Comparison of ENCODE assay signal across 8 mouse cellular contexts in genomic region chr16:37676024-37676676, GRCm38 (mm10). TPM values are rescaled to one million over a fixed set of nuclear protein-coding genes. Genes with fewer than 3 reads are reported as not detected.
DNase-seq lines count a peak whose midpoint lies in the region; ATAC-seq and TF ChIP-seq lines count a peak whose summit lies in the region.

No protein-coding gene starts in this region.

- H3K4me3 ChIP-seq in heart, embryonic 14.5 days (ENCODE audit: control insufficient read depth in 1 of 2, insufficient read depth in 1 of 2, low read depth in 1 of 2, low read length in 2 of 2): no peak overlapping the region
- 0 out of 2 replicates have a peak overlapping the region, but pooled peaks have one; percentile 2 for H3K4me3 ChIP-seq in olfactory bulb, adult 2 months (ENCODE audit: insufficient read depth, low read depth, low read length)

- TF ChIP-seq CTCF in olfactory bulb, adult 2 months (IDR thresholded peaks at IDR 0.05; ENCODE audit: insufficient read depth, low read depth, low read length): no peak

- DNase-seq in heart, adult 8-10 months (ENCODE audit: low spot score): no peak
- peak; percentile 17 for DNase-seq in heart, postnatal 4 days
- peak; percentile 63 to 70 for DNase-seq in layer of hippocampus, postnatal 36 days
- DNase-seq in thymus, postnatal 36 days: no peak
- DNase-seq in lung, postnatal 4 days: no peak

- no peaks in the 10 kb centered on the region for H3K27me3 ChIP-seq in heart, embryonic 14.5 days (ENCODE audit: control insufficient read depth, insufficient read depth, low read length)

- TF ChIP-seq POLR2A in olfactory bulb, adult 2 months (IDR thresholded peaks at IDR 0.05; ENCODE audit: insufficient read depth, low read depth, low read length): no peak

- H3K4me2 ChIP-seq in heart, embryonic 14.5 days (ENCODE audit: low read length): peak overlapping the region; percentile 28

- no peak overlapping the region for H3K9ac ChIP-seq in heart, embryonic 14.5 days (ENCODE audit: low read length)

- H3K27ac ChIP-seq in heart, embryonic 14.5 days (replicated peaks in 1 of 2; ENCODE audit: control insufficient read depth in 1 of 2, insufficient read depth in 1 of 2, low read depth in 2 of 2, low read length in 2 of 2): no peak overlapping the region
- H3K27ac ChIP-seq in olfactory bulb, adult 2 months (ENCODE audit: insufficient read depth, low read depth, low read length): peak overlapping the region; percentile 12

- no peaks in the 10 kb centered on the region for H3K9me3 ChIP-seq in heart, embryonic 14.5 days (ENCODE audit: control insufficient read depth, low read length)

- no peaks in the 10 kb centered on the region for H3K4me1 ChIP-seq in heart, embryonic 14.5 days (ENCODE audit: control insufficient read depth in 2 of 2, insufficient read depth in 2 of 2, low read length in 2 of 2)
- H3K4me1 ChIP-seq in olfactory bulb, adult 2 months (ENCODE audit: control insufficient read depth, insufficient read depth, low read length): peaks cover 15% of the 10 kb centered on the region

- ATAC-seq in heart, embryonic 14.5 days (ENCODE audit: insufficient number of reproducible peaks, insufficient read depth, low FRiP score, low read depth): no peak
- peak; percentile 84 for ATAC-seq in cerebellum, adult (ENCODE audit: insufficient number of reproducible peaks, low FRiP score, low TSS enrichment)

- no peaks in the 10 kb centered on the region for H3K36me3 ChIP-seq in heart, embryonic 14.5 days (ENCODE audit: control insufficient read depth, insufficient read depth, low read length)

- WGBS in heart, embryonic 14.5 days: 55% methylated on average over 17 of the region's 17 CpGs
- 35% methylated on average over 17 of the region's 17 CpGs for WGBS in olfactory bulb, adult 2 months

RNA-seq across cellular contexts. Expression of gene Ndufb4, which starts 21.9 kb away (rescaled TPM):
- 116 and 120 TPM in 2 replicates for polyA plus RNA-seq in heart, embryonic 14.5 days (2014; fragmentation: Nextera tagmentation; extraction: Ambion mirVana)
- total RNA-seq in heart, adult 8-10 months (2022): 100 to 1,000 TPM; 162 to 263 (median 197) TPM
- total RNA-seq in heart, postnatal 4 days (2021): 100 to 1,000 TPM; 141 to 154 TPM
- total RNA-seq in layer of hippocampus, postnatal 36 days (2021): 10 to 100 TPM; 80.4 to 84.0 TPM
- not detected in 2 replicates for polyA plus RNA-seq in olfactory bulb, adult 2 months (2012; ENCODE audit: insufficient read depth, insufficient read length, low replicate concordance, missing spikeins)

Comparison
In these comparisons a context has a peak if more than half of its experiments do, and no peak if none do; other contexts are left out.
1. DNase-seq: peak in heart, postnatal 4 days (single experiment) and layer of hippocampus, postnatal 36 days (2 of 2); none in heart, adult 8-10 months (single experiment), thymus, postnatal 36 days (0 of 2) and lung, postnatal 4 days (0 of 2).